Mouse (Mus musculus) c-Kit-positive CD71-positive TER-119-positive erythroid progenitor cells, embryonic 14.5 days (primary cell): ENCODE results near the gene Itgb5.

Experiments used
- DNase-seq: peaks from one replicate; pipeline ENCODE4 v3.0.0-alpha.2; 2013; ENCODE audit warnings: low spot score

Itgb5 gene

GRCm38 (mm10) chr16:33988358-33989012 is 159.0 kb downstream of the Itgb5 start:
- DNase-seq = peak; percentile 55

- no peak for DNase-seq
Measured at GRCm38 (mm10) chr16:33989106-33989505, 159.6 kb downstream of the Itgb5 start.

GRCm38 (mm10) chr16:33990712-33991111 is 161.2 kb downstream of the Itgb5 start:
- no peak for DNase-seq

- DNase-seq = no peak
Measured at GRCm38 (mm10) chr16:33994321-33994720, 164.9 kb downstream of the Itgb5 start.

- no peak for DNase-seq
Measured at GRCm38 (mm10) chr16:33995496-33995895, 166.0 kb downstream of the Itgb5 start.

GRCm38 (mm10) chr16:33996030-33996429 is 166.6 kb downstream of the Itgb5 start:
- peak; percentile 67 for DNase-seq

- DNase-seq = no peak
Measured at GRCm38 (mm10) chr16:33998011-33998410, 168.5 kb downstream of the Itgb5 start.
